Mouse (Mus musculus) thymus, adult 18-20 months (tissue): ENCODE data around the gene C1qtnf6.

Experiments used
- DNase-seq, 2 experiments: peaks; one replicate each; pipeline ENCODE4 v3.0.0; 2022; ENCODE audit warnings: mixed read lengths in 2 of 2

Gene C1qtnf6

DNA sequence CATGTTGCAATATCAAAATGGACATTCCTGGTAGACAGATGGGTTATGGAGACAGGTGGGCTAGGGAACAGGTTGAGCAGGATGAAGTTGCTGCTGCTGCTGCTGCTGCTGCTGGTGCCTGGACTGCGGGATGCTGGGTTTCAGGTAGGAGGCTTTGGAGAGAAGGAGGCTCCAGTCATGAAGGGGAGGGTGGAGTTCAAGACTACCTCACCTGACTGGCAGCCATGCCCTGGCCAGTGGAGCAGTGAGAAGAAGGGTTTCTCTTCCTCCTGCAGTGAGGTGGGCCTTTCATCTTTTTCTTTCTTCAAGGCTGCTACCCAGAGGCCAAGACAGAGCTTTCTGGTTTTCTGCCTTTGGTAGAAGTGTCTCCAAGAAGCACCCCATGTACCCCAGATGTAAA lies 54.3 kb downstream of the C1qtnf6 start:
- no peak for DNase-seq

DNA sequence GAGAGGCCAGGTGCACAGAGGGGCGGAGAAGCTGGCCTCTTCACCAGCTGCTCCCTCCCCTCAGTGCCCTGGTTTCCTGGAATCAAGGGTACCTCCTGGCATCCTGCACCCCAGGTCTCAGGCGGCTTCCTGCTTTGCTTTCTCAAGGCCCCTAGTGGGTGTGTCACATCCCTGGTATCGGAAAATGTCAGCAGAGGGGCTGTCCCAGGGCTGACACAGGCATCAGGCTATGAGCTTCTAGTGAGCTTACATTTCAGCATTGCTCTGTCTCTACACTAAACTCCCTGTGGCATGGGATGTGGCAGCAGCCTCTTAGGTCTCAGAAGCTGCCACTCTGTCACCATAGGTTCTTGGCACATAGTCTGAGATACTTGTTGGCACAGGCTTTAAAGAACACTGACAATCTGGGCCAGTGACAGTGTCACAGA lies 55.6 kb downstream of the C1qtnf6 start:
- DNase-seq: peak; percentile 25 to 57

DNA sequence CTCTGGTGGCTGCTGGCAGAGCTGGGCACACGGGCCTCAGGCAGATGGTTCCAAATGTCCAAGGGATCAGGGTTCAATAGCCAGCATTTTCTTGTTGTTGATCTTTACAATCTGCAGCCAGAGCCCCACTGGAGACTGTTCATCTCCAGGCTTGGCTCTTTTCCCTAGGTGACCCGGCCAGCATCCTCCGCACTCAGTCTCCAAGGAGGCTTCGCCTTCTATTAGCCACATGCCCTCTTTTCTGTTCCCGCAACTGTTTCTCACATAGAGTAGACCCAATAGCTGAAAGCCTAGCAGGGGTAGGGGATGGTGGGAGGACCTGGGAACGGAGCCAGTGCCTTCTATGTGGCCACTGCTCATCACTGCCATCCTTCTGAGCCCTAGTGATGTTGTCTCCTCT lies 57.8 kb downstream of the C1qtnf6 start:
- DNase-seq: no peak
